Mouse (Mus musculus) liver, embryonic 15.5 days (tissue): ENCODE data around the gene Epha1. TPM values are rescaled to one million over a fixed set of nuclear protein-coding genes. Genes with fewer than 3 reads are reported as not detected.
A peak's percentile ranks its signal among the peaks of the same experiment; 100 is the strongest.

Experiments
- ATAC-seq: fragments of 200-750 bp; cut with Nextera tagmentation; 2 replicates; pipeline ENCODE4 v1.8.0; 2017; ENCODE audit warnings: moderate number of reproducible peaks, mild to moderate bottlenecking, moderate library complexity; ENCODE audit not compliant: insufficient read depth
- H3K27ac ChIP-seq: fragments of 300-500 bp; sonication (generic); replicated peaks from 2 replicates; pipeline ENCODE4 v1.5.1; 2015; ENCODE audit warnings: mild to moderate bottlenecking, inconsistent platforms
- H3K27me3 ChIP-seq: fragments of 300-500 bp; sonication (generic); 2 replicates; pipeline ENCODE4 v1.6.1; 2015; ENCODE audit warnings: mild to moderate bottlenecking, inconsistent platforms
- H3K36me3 ChIP-seq: fragments of 300-500 bp; sonication (generic); replicated peaks from 2 replicates; pipeline ENCODE4 v1.6.1; 2015; ENCODE audit warnings: moderate library complexity, mild to moderate bottlenecking, inconsistent platforms
- H3K4me1 ChIP-seq: fragments of 300-500 bp; sonication (generic); replicated peaks from 2 replicates; pipeline ENCODE4 v1.6.1; 2015; ENCODE audit warnings: inconsistent platforms
- H3K4me2 ChIP-seq: fragments of 300-500 bp; sonication (generic); 2 replicates; pipeline ENCODE4 v1.6.1; 2015; ENCODE audit warnings: moderate library complexity, mild to moderate bottlenecking, inconsistent platforms
- H3K4me3 ChIP-seq: fragments of 300-500 bp; sonication (generic); replicated peaks from 2 replicates; pipeline ENCODE4 v1.5.1; 2015; ENCODE audit warnings: mild to moderate bottlenecking, inconsistent platforms
- H3K9ac ChIP-seq: fragments of 300-500 bp; sonication (generic); 2 replicates; pipeline ENCODE4 v1.6.1; 2015; ENCODE audit warnings: moderate library complexity, mild to moderate bottlenecking, inconsistent platforms
- H3K9me3 ChIP-seq: fragments of 300-500 bp; sonication (generic); replicated peaks from 2 replicates; pipeline ENCODE4 v1.6.1; 2016; ENCODE audit warnings: inconsistent platforms
- WGBS: fragments of 180-500 bp; shearing (Covaris S2); methylation state at CpG from one replicate; pipeline ENCODE4 v1.1.7; 2015; ENCODE audit warnings: mixed read lengths; ENCODE audit not compliant: insufficient replicate concordance; 5-methylcytosine and 5-hydroxymethylcytosine counted together
- polyA plus RNA-seq: library from polyadenylated mRNA; unstranded; fragments of >200 nt; fragmentation: Nextera tagmentation; extraction: Ambion mirVana; gene quantifications from 2 replicates; pipeline ENCODE4 v1.2.1, GENCODE M21; 2015

Epha1 gene
- polyA plus RNA-seq, 1 experiment from 2014 or later, result 6.2 TPM

GRCm38 (mm10) chr6:42343361-42344120 is 29.5 kb downstream of the Epha1 start:
- ATAC-seq, result no peak
- WGBS, result 61% methylated on average over 9 of the region's 9 CpGs
- H3K27ac ChIP-seq, result no peak overlapping the region

GRCm38 (mm10) chr6:42342171-42342570 is 30.9 kb downstream of the Epha1 start:
- no peak overlapping the region for H3K4me3 ChIP-seq
- 29% methylated on average over 1 of the region's 1 CpGs for WGBS
- no peak overlapping the region for H3K4me2 ChIP-seq
- no peaks in the 10 kb centered on the region for H3K36me3 ChIP-seq
- H3K9me3 ChIP-seq, result no peaks in the 10 kb centered on the region
- H3K27ac ChIP-seq, result no peak overlapping the region
- no peaks in the 10 kb centered on the region for H3K4me1 ChIP-seq
- no peak for ATAC-seq
- H3K9ac ChIP-seq, result no peak overlapping the region
- H3K27me3 ChIP-seq, result no peaks in the 10 kb centered on the region

More at GRCm38 (mm10) chr6:42343361-42344120, 29.5 kb downstream of the Epha1 start:
- Histone ChIP-seq H3K4me3 (no peak overlapping the region), H3K9ac (no peak overlapping the region), H3K27me3 (no peaks in the 10 kb centered on the region), H3K36me3 (no peaks in the 10 kb centered on the region), H3K9me3 (no peaks in the 10 kb centered on the region), H3K4me2 (no peak overlapping the region), H3K4me1 (0 out of 2 replicates have a peak, but pooled peaks cover 4% of the 10 kb centered on the region)

DNA sequence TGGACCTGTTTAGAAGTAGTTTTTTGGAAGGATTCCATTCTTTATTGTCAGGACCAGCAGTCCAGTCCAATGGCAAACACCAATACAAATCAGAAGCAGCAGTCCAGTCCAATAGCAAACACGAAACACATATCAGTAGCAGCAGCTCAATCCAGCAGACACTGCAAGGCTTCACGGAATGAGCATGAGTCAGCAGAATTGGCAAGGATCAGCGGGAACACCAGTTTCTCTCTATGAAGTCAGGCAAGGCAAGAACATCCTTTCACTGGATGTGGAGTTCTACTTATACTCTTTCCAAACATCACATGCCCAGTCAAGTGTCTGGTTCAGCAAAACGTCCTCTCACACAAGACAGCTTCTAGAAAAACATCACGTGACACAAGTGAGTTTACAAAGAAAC is 33.1 kb downstream of the Epha1 start:
- Histone ChIP-seq H3K27me3 (no peaks in the 10 kb centered on the region), H3K4me2 (no peak overlapping the region), H3K27ac (no peak overlapping the region), H3K9me3 (no peaks in the 10 kb centered on the region), H3K9ac (no peak overlapping the region), H3K4me1 (no peaks in the 10 kb centered on the region), H3K36me3 (no peaks in the 10 kb centered on the region), H3K4me3 (no peak overlapping the region)
- no peak for ATAC-seq
- 57% methylated on average over 5 of the region's 5 CpGs for WGBS

DNA sequence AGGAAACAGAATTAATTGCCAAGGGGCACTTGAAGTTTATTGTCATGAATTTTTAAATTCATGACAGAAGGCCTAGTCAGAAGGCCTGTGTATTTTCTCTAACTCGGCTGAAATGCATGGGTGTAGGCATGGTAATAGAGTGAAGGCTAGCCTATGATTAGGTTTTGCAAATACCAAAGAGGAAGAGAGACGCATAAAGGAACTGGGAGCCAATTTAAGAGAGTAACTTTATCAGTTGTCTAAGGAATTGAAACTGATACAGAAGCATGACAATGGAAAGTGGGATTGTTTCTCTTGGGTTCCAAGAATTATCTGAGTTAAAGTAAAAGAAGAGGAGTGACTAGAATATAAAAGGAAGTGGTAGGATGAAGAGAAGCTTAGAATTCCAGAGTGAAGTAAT is 33.9 kb downstream of the Epha1 start:
- H3K9ac ChIP-seq, result no peak overlapping the region
- H3K4me1 ChIP-seq, result no peaks in the 10 kb centered on the region
- no peaks in the 10 kb centered on the region for H3K9me3 ChIP-seq
- H3K27me3 ChIP-seq, result no peaks in the 10 kb centered on the region
- ATAC-seq, result no peak
- no peak overlapping the region for H3K27ac ChIP-seq
- 48% methylated on average over 2 of the region's 2 CpGs for WGBS
- no peak overlapping the region for H3K4me2 ChIP-seq
- no peak overlapping the region for H3K4me3 ChIP-seq
- H3K36me3 ChIP-seq, result no peaks in the 10 kb centered on the region

- H3K4me3 ChIP-seq, result no peak overlapping the region
- H3K27ac ChIP-seq, result no peak overlapping the region
- WGBS, result 70% methylated on average over 3 of the region's 3 CpGs
- peaks cover 6% of the 10 kb centered on the region; the same call in 1 of the 2 replicates for H3K4me1 ChIP-seq
- no peaks in the 10 kb centered on the region for H3K36me3 ChIP-seq
- H3K27me3 ChIP-seq, result peaks cover 1% of the 10 kb centered on the region
- no peak overlapping the region for H3K4me2 ChIP-seq
- H3K9ac ChIP-seq, result no peak overlapping the region
- no peak for ATAC-seq
- no peaks in the 10 kb centered on the region for H3K9me3 ChIP-seq
These were observed 42.1 kb downstream of the Epha1 start for GRCm38 (mm10) chr6:42330946-42331345.

GRCm38 (mm10) chr6:42330216-42330615 is 42.9 kb downstream of the Epha1 start:
- Histone ChIP-seq H3K36me3 (no peaks in the 10 kb centered on the region), H3K4me2 (no peak overlapping the region), H3K4me3 (no peak overlapping the region), H3K4me1 (peaks cover 6% of the 10 kb centered on the region; the same call in 1 of the 2 replicates), H3K9me3 (no peaks in the 10 kb centered on the region), H3K9ac (no peak overlapping the region), H3K27ac (no peak overlapping the region), H3K27me3 (peaks cover 9% of the 10 kb centered on the region)
- no peak for ATAC-seq
- 65% methylated on average over 3 of the region's 3 CpGs for WGBS

DNA sequence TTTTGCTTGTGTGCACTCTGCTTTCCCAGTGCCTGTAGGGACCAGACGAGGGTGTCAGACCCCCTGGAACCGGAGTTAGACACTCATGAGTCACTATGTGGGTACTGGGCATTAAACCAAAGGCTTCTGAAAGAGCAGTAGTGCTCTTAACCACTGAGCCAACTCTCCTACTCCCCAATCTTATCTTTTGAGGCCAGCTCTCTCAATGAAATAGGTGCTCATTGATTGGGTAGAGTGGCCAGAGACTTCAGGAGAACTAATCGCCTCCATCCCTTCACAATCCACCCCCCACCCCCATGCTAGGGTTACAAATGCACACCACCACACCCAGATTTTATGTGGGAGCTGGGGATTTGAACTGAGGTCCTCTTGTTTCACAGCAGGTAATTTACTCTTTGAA is 44.3 kb downstream of the Epha1 start:
- WGBS, result 23% methylated on average over 3 of the region's 3 CpGs
- Histone ChIP-seq H3K4me2 (no peak overlapping the region), H3K27me3 (peaks cover 23% of the 10 kb centered on the region), H3K9ac (no peak overlapping the region), H3K4me1 (peaks cover 17% of the 10 kb centered on the region), H3K27ac (no peak overlapping the region), H3K4me3 (no peak overlapping the region), H3K36me3 (no peaks in the 10 kb centered on the region), H3K9me3 (no peaks in the 10 kb centered on the region)
- ATAC-seq, result no peak

DNA sequence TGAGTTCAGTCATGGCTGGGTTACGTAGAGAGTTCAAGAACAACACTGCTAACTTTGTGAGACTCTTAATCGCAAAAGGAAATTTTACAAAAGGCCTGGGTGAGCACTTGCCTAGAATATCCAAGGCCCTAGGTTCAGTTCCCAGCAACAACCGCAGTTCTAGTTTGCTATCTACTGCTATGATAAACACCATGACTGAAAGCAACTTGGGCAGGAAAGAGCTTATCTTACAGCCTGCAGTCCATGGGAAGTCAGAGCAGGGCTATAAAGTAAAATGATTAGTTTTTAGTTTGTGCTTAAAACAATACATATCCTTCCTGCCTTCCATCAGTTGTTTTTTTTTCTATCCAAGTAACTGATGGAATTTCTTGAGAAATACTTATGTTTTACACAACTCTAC is 46.6 kb downstream of the Epha1 start:
- Histone ChIP-seq H3K4me2 (no peak overlapping the region), H3K4me1 (peaks cover 17% of the 10 kb centered on the region), H3K4me3 (no peak overlapping the region), H3K27ac (no peak overlapping the region), H3K9me3 (no peaks in the 10 kb centered on the region), H3K27me3 (peaks cover 46% of the 10 kb centered on the region), H3K9ac (no peak overlapping the region), H3K36me3 (no peaks in the 10 kb centered on the region)
- WGBS, result 42% methylated on average over 3 of the region's 3 CpGs
- no peak for ATAC-seq

DNA sequence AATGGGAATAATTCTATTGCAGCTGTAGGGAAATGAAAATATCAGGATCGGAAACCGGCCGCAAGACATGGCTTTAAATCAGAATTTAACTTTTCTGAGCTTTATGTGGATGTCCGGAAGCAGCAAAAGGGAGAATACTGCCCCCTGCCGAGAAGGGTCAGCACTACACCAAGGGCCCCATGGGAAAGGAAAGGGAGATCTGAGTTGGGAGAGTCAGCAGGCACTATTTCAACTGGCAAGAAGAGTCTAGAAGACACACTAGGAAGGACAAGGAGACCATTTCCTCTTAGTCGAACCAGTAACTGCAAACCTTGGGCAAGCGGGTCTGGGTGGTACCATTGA is 47.8 kb downstream of the Epha1 start:
- peak overlapping the region; percentile 40; the same call in 1 of the 2 replicates for H3K4me3 ChIP-seq
- H3K27me3 ChIP-seq, result peaks cover 56% of the 10 kb centered on the region
- peaks cover 17% of the 10 kb centered on the region for H3K4me1 ChIP-seq
- 7% methylated on average over 7 of the region's 7 CpGs for WGBS
- H3K9me3 ChIP-seq, result no peaks in the 10 kb centered on the region
- H3K9ac ChIP-seq, result no peak overlapping the region
- ATAC-seq, result no peak
- no peaks in the 10 kb centered on the region for H3K36me3 ChIP-seq
- H3K27ac ChIP-seq, result no peak overlapping the region
- H3K4me2 ChIP-seq, result peak overlapping the region; percentile 62

- H3K4me2 ChIP-seq, result peak within 1 kb of the TSS; percentile 62
- peak within 1 kb of the TSS; percentile 40 for H3K4me3 ChIP-seq
- no peaks in the 10 kb centered on the region for H3K36me3 ChIP-seq
- no peak within 1 kb of the TSS for H3K9ac ChIP-seq
- peaks cover 17% of the 10 kb centered on the region for H3K4me1 ChIP-seq
- no peak within 1 kb of the TSS for H3K27ac ChIP-seq
- no peak for ATAC-seq
- H3K27me3 ChIP-seq, result peaks cover 56% of the 10 kb centered on the region
- H3K9me3 ChIP-seq, result no peaks in the 10 kb centered on the region
- under 1% methylated on average over 54 of the region's 68 CpGs for WGBS
These were observed 48.4 kb downstream of the Epha1 start, which contains the start of gene Fam131b for GRCm38 (mm10) chr6:42324482-42325267. Fam131b (minus strand) TSS chr6:42324643.

- H3K9ac ChIP-seq, result no peak overlapping the region
- ATAC-seq, result no peak
- under 1% methylated on average over 17 of the region's 32 CpGs for WGBS
- H3K27me3 ChIP-seq, result peaks cover 56% of the 10 kb centered on the region
- no peaks in the 10 kb centered on the region for H3K9me3 ChIP-seq
- peaks cover 17% of the 10 kb centered on the region for H3K4me1 ChIP-seq
- peak overlapping the region; percentile 62 for H3K4me2 ChIP-seq
- H3K4me3 ChIP-seq, result peak overlapping the region; percentile 40
- no peaks in the 10 kb centered on the region for H3K36me3 ChIP-seq
- no peak overlapping the region for H3K27ac ChIP-seq
These were observed 49.0 kb downstream of the Epha1 start for GRCm38 (mm10) chr6:42324067-42324481.
